Mouse (Mus musculus) adrenal gland, adult 18-20 months (tissue): Measurements from ENCODE around the gene Vmn2r25. TPM values are rescaled to one million over a fixed set of nuclear protein-coding genes. Genes with fewer than 3 reads are reported as not detected.
"Not testable (repeated sequence)": the region's sequence is repeated elsewhere in the genome, so short reads cannot be mapped to it uniquely, and the experiment has no call there.

Source experiments
- DNase-seq, 2 experiments: peaks; one replicate each; pipeline ENCODE4 v3.0.0; 2021 to 2022; ENCODE audit warnings: low spot score in 2 of 2
- long read RNA-seq, 2 experiments: library from polyadenylated mRNA; stranded (forward); transcript quantifications; one replicate each; pipeline ENCODE4 v2.0.0; 2021
- total RNA-seq, 2 experiments: library from RNA; stranded (reverse); gene quantifications; 1 replicate in 1 of 2; 2 replicates in 1 of 2; pipeline ENCODE4 v1.2.3; 2021

The Vmn2r25 gene
- total RNA-seq = not detected
- long read RNA-seq, experiment 1 = 0 reads
- long read RNA-seq, experiment 2 = 0 reads

DNA sequence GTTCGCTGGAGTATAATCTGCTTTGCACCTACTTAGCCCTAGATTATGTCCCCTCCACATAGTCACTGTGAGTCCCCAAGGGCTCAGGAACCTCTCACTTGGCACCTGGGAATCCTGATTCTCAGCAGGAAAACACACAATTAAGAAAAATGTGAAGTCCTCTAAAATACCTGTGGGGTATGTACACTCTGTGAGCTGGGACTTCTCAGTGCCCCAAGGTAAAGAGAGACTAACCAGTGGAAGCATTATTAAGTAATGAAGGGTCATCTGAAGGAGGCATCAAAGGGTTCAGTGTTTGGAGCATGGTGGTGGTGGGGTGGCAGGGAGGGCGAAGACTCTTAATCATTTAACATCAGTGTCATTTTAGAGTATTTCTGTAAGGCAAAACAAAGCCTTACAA is at the start of gene Vmn2r25:
Gene Vmn2r25 (minus strand): TSS at position 101 of the 400 bp plus-strand sequence.
- not testable (repeated sequence) for DNase-seq

DNA sequence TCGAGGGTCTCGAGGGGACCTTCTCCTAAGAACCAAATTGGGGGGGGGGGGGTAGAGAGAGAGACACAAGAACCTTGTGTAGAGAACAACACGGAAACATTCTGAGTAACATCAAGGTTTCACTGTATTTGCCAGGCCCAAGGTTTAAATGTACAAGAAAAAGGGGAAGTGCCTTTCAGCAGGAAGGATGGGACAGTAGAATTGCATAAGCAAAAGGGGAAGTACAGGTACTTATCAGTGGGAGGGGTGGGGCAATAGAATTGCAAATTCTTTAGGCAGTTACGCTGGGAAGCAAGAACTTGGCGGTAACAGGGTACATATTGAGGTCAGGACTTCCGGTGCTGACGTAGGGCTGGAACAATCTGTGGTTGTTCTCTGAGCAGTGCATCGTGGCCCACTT is 33.3 kb downstream of the Vmn2r25 start:
- DNase-seq = no peak

DNA sequence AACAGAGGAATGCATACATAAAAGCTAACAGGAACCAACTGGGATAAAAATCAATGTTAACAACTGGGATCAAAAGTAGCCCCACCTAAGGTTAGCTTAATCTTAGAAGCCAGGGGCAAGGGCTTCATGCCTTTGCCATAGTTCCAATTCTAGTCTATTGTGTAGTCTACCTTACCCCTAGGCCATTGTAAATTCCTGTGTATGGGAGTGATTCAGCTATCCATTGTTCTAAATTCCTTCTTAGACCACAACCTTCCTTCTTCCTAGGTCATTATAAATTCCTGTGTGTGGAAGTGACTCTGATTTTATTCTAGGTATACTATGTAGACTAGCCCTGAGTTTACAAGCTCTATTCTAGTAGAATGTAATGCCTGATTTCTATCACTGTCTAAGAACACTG is 43.0 kb downstream of the Vmn2r25 start:
- not testable (repeated sequence) for DNase-seq

DNA sequence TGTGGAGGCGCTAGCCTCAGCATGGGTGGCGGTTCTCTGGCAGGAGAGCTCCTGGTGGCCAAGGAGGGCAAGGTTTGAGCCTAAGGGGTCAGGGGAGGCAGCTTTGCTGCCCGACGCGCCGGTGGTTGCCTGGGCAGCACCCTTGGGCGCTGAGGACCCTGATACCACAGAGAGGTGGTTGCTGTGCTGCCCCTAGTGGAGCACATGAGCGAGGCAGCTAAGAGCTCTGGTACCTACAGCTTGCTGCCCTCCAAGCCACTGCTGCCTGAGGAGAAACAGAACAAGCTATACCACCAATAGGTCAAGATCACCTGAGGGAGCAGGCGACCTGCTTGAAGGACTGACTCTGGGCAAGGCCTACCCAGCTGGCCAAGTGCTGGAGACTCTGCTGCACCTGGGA is 59.5 kb downstream of the Vmn2r25 start:
- DNase-seq = no peak

DNA sequence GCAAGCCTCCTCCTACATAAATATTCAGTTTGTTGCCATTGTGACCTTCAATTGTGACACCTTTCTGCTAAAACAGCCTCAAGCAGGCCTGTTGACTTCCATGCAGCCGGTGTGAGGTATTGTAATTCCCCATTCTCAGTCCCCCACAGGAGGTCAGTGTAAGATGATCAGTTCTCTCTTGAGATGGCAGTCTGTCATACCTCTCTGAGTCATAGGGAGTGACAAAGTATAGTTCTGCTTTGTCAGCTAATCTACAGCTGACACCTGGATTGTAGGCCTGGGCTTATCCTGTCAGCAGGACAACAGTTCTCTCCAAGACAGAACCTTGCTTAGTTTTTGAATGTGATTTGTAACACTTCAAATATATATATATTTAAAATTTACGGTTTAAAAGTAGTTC is 68.4 kb downstream of the Vmn2r25 start:
- DNase-seq = no peak

DNA sequence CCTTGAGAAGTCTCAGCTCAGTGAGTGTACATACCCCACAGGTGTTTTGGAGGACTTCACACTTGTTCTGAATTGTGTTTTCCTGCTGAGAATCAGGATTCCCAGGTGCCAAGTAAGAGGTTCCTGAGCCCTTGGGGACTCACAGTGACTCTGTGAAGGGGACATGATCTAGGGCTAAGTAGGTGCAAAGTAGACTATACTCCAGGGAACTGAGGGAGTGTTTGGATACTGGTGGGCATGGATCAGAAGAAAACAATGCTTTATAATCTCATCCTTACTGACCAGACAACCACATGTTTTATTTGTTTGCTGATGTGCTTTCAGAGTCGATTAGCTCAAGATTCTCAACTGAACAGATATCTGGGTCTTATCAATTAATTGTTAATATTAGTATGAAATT is 74.7 kb downstream of the Vmn2r25 start, which contains the start of gene Vmn2r24:
Gene Vmn2r24 (plus strand): TSS at position 301 of the 400 bp plus-strand sequence.
- DNase-seq = no peak

Other genes starting within 250 kb of the Vmn2r25 start
- not detected for gene Vmn2r22, start 202.7 kb downstream of the Vmn2r25 start, total RNA-seq
- not detected for gene Vmn2r23, start 150.8 kb downstream of the Vmn2r25 start, total RNA-seq
- gene Vmn2r24, start 74.6 kb downstream of the Vmn2r25 start, total RNA-seq = under 1 TPM in 1 of 2 experiments, not detected in 1; 0.03 TPM
- gene Vmn2r26, start 171.1 kb upstream of the Vmn2r25 start, total RNA-seq = under 1 TPM; 0.03 to 0.06 TPM